12 mouse cellular contexts compared by ENCODE assay signal in the genomic region with DNA sequence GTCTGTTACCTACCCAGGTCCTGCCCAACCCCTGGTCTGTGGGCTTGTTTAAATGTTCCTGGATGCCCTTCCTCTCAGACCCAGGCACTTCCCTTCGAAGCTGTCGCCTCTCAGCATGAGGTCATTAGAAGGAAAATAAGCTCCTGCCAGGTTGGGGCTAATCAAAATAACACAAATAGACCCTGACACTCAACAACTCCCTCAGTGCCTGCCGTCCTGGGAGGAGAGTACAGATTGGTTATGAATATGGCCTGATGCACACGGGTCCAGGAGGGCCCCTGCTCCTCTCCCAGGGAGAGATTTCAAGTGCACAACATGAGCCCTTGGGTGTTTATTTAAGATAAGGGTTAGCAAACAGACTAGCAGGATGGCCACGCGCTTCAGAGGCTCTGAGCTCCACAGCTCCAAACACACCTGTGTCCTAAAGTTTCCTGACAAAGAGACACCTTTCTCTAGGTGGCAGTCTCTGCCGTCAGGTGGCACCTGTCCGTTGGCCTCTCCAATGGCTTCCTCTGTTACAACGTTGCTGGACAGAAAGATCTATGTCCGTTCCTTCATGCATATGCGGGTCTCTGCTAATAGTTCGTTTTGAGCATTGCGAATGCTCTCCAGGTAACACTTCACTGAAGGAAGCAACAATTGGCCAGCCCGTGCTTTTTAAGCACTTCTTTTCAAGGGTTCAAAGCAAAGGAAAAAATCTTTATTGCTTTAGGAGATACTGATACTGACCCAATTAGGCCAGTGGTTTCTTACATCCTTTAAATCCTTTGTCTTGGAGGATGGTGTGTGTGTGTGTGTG. TPM values are rescaled to one million over a fixed set of nuclear protein-coding genes. Genes with fewer than 3 reads are reported as not detected.
DNase-seq lines count a peak whose midpoint lies in the region; ATAC-seq lines count a peak whose summit lies in the region.
"Had no signal": no experiment of that assay in that cellular context is flagged by ENCODE, and none has a peak within 500 bp of the region (broad histone marks: within the 10 kb centered on the region; RNA-seq: fewer than 3 reads in every experiment).

No protein-coding gene starts in this region.

- peak; percentile 4 to 5 for DNase-seq in lung, adult 18-20 months
- no peak for DNase-seq in lung, postnatal 10 days
- DNase-seq in embryonic facial prominence, embryonic 11.5 days (ENCODE audit: low spot score): peak; percentile 52
- peak; percentile 79 for DNase-seq in retina, postnatal 1 day
- no peak for DNase-seq in urinary bladder, postnatal 36 days (ENCODE audit: low spot score in 2 of 2)
- DNase-seq in urinary bladder, postnatal 10 days (ENCODE audit: low spot score): no peak
- DNase-seq in heart, postnatal 25 days (ENCODE audit: low spot score): no peak
- DNase-seq: heart, postnatal 14 days had no signal

- no peaks in the 10 kb centered on the region; the same call in 1 of the 2 replicates for H3K4me1 ChIP-seq in embryonic facial prominence, embryonic 11.5 days (ENCODE audit: control insufficient read depth, insufficient read depth, low read length)
- H3K4me1 ChIP-seq in intestine, embryonic 16.5 days (ENCODE audit: control insufficient read depth, insufficient read depth, low read length): no peaks in the 10 kb centered on the region

- H3K9me3 ChIP-seq in embryonic facial prominence, embryonic 11.5 days (replicated peaks; ENCODE audit: control insufficient read depth, low read length): no peaks in the 10 kb centered on the region
- H3K9me3 ChIP-seq in intestine, embryonic 16.5 days (ENCODE audit: control insufficient read depth, low read length): no peaks in the 10 kb centered on the region

- H3K27ac ChIP-seq in embryonic facial prominence, embryonic 11.5 days (replicated peaks; ENCODE audit: low read depth, low read length): no peak overlapping the region
- H3K27ac ChIP-seq in intestine, embryonic 16.5 days (ENCODE audit: low read length): no peak overlapping the region

- H3K4me2 ChIP-seq in embryonic facial prominence, embryonic 11.5 days (ENCODE audit: low read depth, low read length): no peak overlapping the region
- H3K4me2 ChIP-seq in intestine, embryonic 16.5 days (ENCODE audit: low read depth, low read length): no peak overlapping the region

- WGBS in embryonic facial prominence, embryonic 11.5 days: 3% methylated on average over 14 of the region's 14 CpGs
- WGBS in intestine, embryonic 16.5 days: 4% methylated on average over 14 of the region's 14 CpGs

- peak; percentile 67 for ATAC-seq in embryonic facial prominence, embryonic 11.5 days (replicated peaks; ENCODE audit: insufficient number of reproducible peaks, low FRiP score, low TSS enrichment, low read depth)
- peak; percentile 58 for ATAC-seq in intestine, embryonic 16.5 days
- ATAC-seq: Patski had no signal

- H3K9ac ChIP-seq in embryonic facial prominence, embryonic 11.5 days (replicated peaks; ENCODE audit: low read length): no peak overlapping the region
- H3K9ac ChIP-seq in intestine, embryonic 16.5 days (ENCODE audit: low read depth, low read length): no peak overlapping the region

- H3K27me3 ChIP-seq in embryonic facial prominence, embryonic 11.5 days (ENCODE audit: control insufficient read depth, insufficient read depth, low read length): peaks cover 10% of the 10 kb centered on the region
- H3K27me3 ChIP-seq in intestine, embryonic 16.5 days (replicated peaks; ENCODE audit: control insufficient read depth, insufficient read depth, low read length): peaks cover 53% of the 10 kb centered on the region

- no peak overlapping the region for H3K4me3 ChIP-seq in embryonic facial prominence, embryonic 11.5 days (ENCODE audit: low read depth, low read length)
- H3K4me3 ChIP-seq in intestine, embryonic 16.5 days (ENCODE audit: low read length): no peak overlapping the region

- intact Hi-C loops in heart, postnatal 25 days (cut with DNase I): no loop called here

- H3K36me3 ChIP-seq in embryonic facial prominence, embryonic 11.5 days (replicated peaks; ENCODE audit: control insufficient read depth, insufficient read depth, low read depth, low read length): no peaks in the 10 kb centered on the region
- no peaks in the 10 kb centered on the region for H3K36me3 ChIP-seq in intestine, embryonic 16.5 days (ENCODE audit: control insufficient read depth, insufficient read depth, low read length)

RNA-seq across cellular contexts. Expression of a gene that starts 56.2 kb away (rescaled TPM):
- polyA plus RNA-seq in embryonic facial prominence, embryonic 11.5 days (2014; fragmentation: Nextera tagmentation; extraction: Ambion mirVana): 16.2 and 17.3 TPM in 2 replicates
- not detected in 2 replicates for polyA plus RNA-seq in intestine, embryonic 16.5 days (2015; fragmentation: Nextera tagmentation; extraction: Ambion mirVana)
- total RNA-seq in heart, postnatal 25 days (2021): under 1 TPM in 1 of 2 experiments, not detected in 1; 0.06 TPM
- total RNA-seq: left cerebral cortex, postnatal 25 days had no signal
- polyA plus RNA-seq: frontal cortex, adult 2 months had no signal

Comparison
In these comparisons a context has a peak if more than half of its experiments do, and no peak if none do; other contexts are left out.
1. DNase-seq: peak in lung, adult 18-20 months (2 of 2), embryonic facial prominence, embryonic 11.5 days (single experiment) and retina, postnatal 1 day (single experiment); none in lung, postnatal 10 days (single experiment), urinary bladder, postnatal 36 days (0 of 2), urinary bladder, postnatal 10 days (single experiment) and heart, postnatal 25 days (single experiment).
2. RNA of a gene that starts 56.2 kb away (polyA plus RNA-seq): 16.2 to 17.3 TPM in embryonic facial prominence, embryonic 11.5 days; not detected in intestine, embryonic 16.5 days; every median in the first group is over 10 times any median in the second.